Mouse (Mus musculus): ENCODE measurements at regions not wholly inside any gene's neighbourhood (a gene's known extent, or its start where the extent isn't known, plus 50 kb on each side); places are given as distances from the start of the nearest gene placed in this dataset.

- TF ChIP-seq HCFC1 (IDR thresholded peaks at IDR 0.05; ENCODE audit: low read depth, low read length) (no peak), CTCF (IDR thresholded peaks at IDR 0.05 in 2 of 3, conservative IDR thresholded peaks at IDR 0.05 in 1 of 3; ENCODE audit: control insufficient read depth in 1 of 3, insufficient read depth in 1 of 3, low read depth in 2 of 3, low read length in 3 of 3, poor library complexity in 1 of 3, severe bottlenecking in 1 of 3) (no peak), USF1 (IDR thresholded peaks at IDR 0.05; ENCODE audit: low read depth, low read length) (no peak)
Observed at GRCm38 (mm10) chr5:83678373-83678772, 323.4 kb upstream of the Tecrl start.

Measured in MEL (cell line).